Mouse (Mus musculus): ENCODE measurements at regions not wholly inside any gene's neighbourhood (a gene's known extent, or its start where the extent isn't known, plus 50 kb on each side); places are given as distances from the start of the nearest gene placed in this dataset.
"Not testable (repeated sequence)": the region's sequence is repeated elsewhere in the genome, so short reads cannot be mapped to it uniquely, and the experiment has no call there.

- not testable (repeated sequence) for H3K4me1 ChIP-seq (replicated peaks; ENCODE audit: control insufficient read depth, insufficient read depth, low read length); H3K36me3 ChIP-seq (ENCODE audit: control insufficient read depth, insufficient read depth, low read length); H3K4me3 ChIP-seq (ENCODE audit: control insufficient read depth, insufficient read depth, low read length); H3K27me3 ChIP-seq (ENCODE audit: control insufficient read depth, insufficient read depth, low read length)
- DNase-seq: peak; percentile 29
- WGBS: 40% methylated on average over 9 of the region's 9 CpGs
- H3K27ac ChIP-seq (ENCODE audit: control insufficient read depth, insufficient read depth, low read length): peak overlapping the region; percentile 63
These were observed 570.4 kb downstream of the Dad1 start for GRCm38 (mm10) chr14:53683361-53684015.

GRCm38 (mm10) chr14:53682679-53683078 lies 571.2 kb downstream of the Dad1 start:
- 80% methylated on average over 1 of the region's 1 CpGs for WGBS
- not testable (repeated sequence) for H3K27ac ChIP-seq (ENCODE audit: control insufficient read depth, insufficient read depth, low read length); H3K4me1 ChIP-seq (replicated peaks; ENCODE audit: control insufficient read depth, insufficient read depth, low read length); H3K36me3 ChIP-seq (ENCODE audit: control insufficient read depth, insufficient read depth, low read length); H3K4me3 ChIP-seq (ENCODE audit: control insufficient read depth, insufficient read depth, low read length); DNase-seq; H3K27me3 ChIP-seq (ENCODE audit: control insufficient read depth, insufficient read depth, low read length)

- H3K4me3 ChIP-seq (ENCODE audit: control insufficient read depth, insufficient read depth, low read length): not testable (repeated sequence)
These were observed 572.6 kb downstream of the Dad1 start for GRCm38 (mm10) chr14:53681320-53681719.

GRCm38 (mm10) chr14:53665681-53666080 lies 588.2 kb downstream of the Dad1 start:
- H3K27me3 ChIP-seq (ENCODE audit: control insufficient read depth, insufficient read depth, low read length); H3K36me3 ChIP-seq (ENCODE audit: control insufficient read depth, insufficient read depth, low read length); H3K4me1 ChIP-seq (replicated peaks; ENCODE audit: control insufficient read depth, insufficient read depth, low read length); H3K27ac ChIP-seq (ENCODE audit: control insufficient read depth, insufficient read depth, low read length): not testable (repeated sequence)
- 13% methylated on average over 2 of the region's 2 CpGs for WGBS
- peak; percentile 50; the same call in 1 of the 2 replicates for TF ChIP-seq CTCF (IDR thresholded peaks at IDR 0.05; ENCODE audit: borderline replicate concordance, control insufficient read depth, extremely low read depth, insufficient read depth, low read length, poor library complexity)
- DNase-seq: peak; percentile 30
- H3K4me3 ChIP-seq (ENCODE audit: control insufficient read depth, insufficient read depth, low read length): peak overlapping the region; percentile 19; the same call in 1 of the 2 replicates

More at GRCm38 (mm10) chr14:53681320-53681719, 572.6 kb downstream of the Dad1 start:
- H3K27ac ChIP-seq (ENCODE audit: control insufficient read depth, insufficient read depth, low read length); H3K36me3 ChIP-seq (ENCODE audit: control insufficient read depth, insufficient read depth, low read length); H3K27me3 ChIP-seq (ENCODE audit: control insufficient read depth, insufficient read depth, low read length); H3K4me1 ChIP-seq (replicated peaks; ENCODE audit: control insufficient read depth, insufficient read depth, low read length); DNase-seq: not testable (repeated sequence)
- whole genome bisulfite sequencing: 70% methylated on average over 5 of the region's 5 CpGs

- not testable (repeated sequence) for DNase-seq; H3K4me3 ChIP-seq (ENCODE audit: control insufficient read depth, insufficient read depth, low read length); H3K4me1 ChIP-seq (replicated peaks; ENCODE audit: control insufficient read depth, insufficient read depth, low read length); H3K36me3 ChIP-seq (ENCODE audit: control insufficient read depth, insufficient read depth, low read length); H3K27ac ChIP-seq (ENCODE audit: control insufficient read depth, insufficient read depth, low read length); H3K27me3 ChIP-seq (ENCODE audit: control insufficient read depth, insufficient read depth, low read length)
- 90% methylated on average over 9 of the region's 9 CpGs for WGBS
These were observed 591.1 kb downstream of the Dad1 start for GRCm38 (mm10) chr14:53662700-53663355.

- H3K4me3 ChIP-seq (ENCODE audit: control insufficient read depth, insufficient read depth, low read length); H3K27me3 ChIP-seq (ENCODE audit: control insufficient read depth, insufficient read depth, low read length); H3K36me3 ChIP-seq (ENCODE audit: control insufficient read depth, insufficient read depth, low read length); DNase-seq; H3K27ac ChIP-seq (ENCODE audit: control insufficient read depth, insufficient read depth, low read length); H3K4me1 ChIP-seq (replicated peaks; ENCODE audit: control insufficient read depth, insufficient read depth, low read length): not testable (repeated sequence)
- WGBS: 83% methylated on average over 3 of the region's 3 CpGs
These were observed 599.2 kb downstream of the Dad1 start for GRCm38 (mm10) chr14:53654669-53655068.

- not testable (repeated sequence) for H3K27me3 ChIP-seq (ENCODE audit: control insufficient read depth, insufficient read depth, low read length); H3K36me3 ChIP-seq (ENCODE audit: control insufficient read depth, insufficient read depth, low read length); H3K4me1 ChIP-seq (replicated peaks; ENCODE audit: control insufficient read depth, insufficient read depth, low read length); DNase-seq; H3K27ac ChIP-seq (ENCODE audit: control insufficient read depth, insufficient read depth, low read length); H3K4me3 ChIP-seq (ENCODE audit: control insufficient read depth, insufficient read depth, low read length)
- WGBS: 71% methylated on average over 5 of the region's 5 CpGs
These were observed 602.8 kb downstream of the Dad1 start for GRCm38 (mm10) chr14:53651061-53651460.

GRCm38 (mm10) chr14:53649189-53649588 lies 604.7 kb downstream of the Dad1 start:
- not testable (repeated sequence) for H3K27ac ChIP-seq (ENCODE audit: control insufficient read depth, insufficient read depth, low read length); DNase-seq; H3K4me1 ChIP-seq (replicated peaks; ENCODE audit: control insufficient read depth, insufficient read depth, low read length); H3K4me3 ChIP-seq (ENCODE audit: control insufficient read depth, insufficient read depth, low read length); H3K36me3 ChIP-seq (ENCODE audit: control insufficient read depth, insufficient read depth, low read length); H3K27me3 ChIP-seq (ENCODE audit: control insufficient read depth, insufficient read depth, low read length)
- WGBS: 14% methylated on average over 2 of the region's 2 CpGs

GRCm38 (mm10) chr14:53640441-53640840 lies 613.5 kb downstream of the Dad1 start:
- H3K36me3 ChIP-seq (ENCODE audit: control insufficient read depth, insufficient read depth, low read length); H3K4me3 ChIP-seq (ENCODE audit: control insufficient read depth, insufficient read depth, low read length); H3K27me3 ChIP-seq (ENCODE audit: control insufficient read depth, insufficient read depth, low read length); H3K27ac ChIP-seq (ENCODE audit: control insufficient read depth, insufficient read depth, low read length): not testable (repeated sequence)
- WGBS: 38% methylated on average over 1 of the region's 1 CpGs
- peak; percentile 45 for DNase-seq
- peaks cover 12% of the 10 kb centered on the region for H3K4me1 ChIP-seq (replicated peaks; ENCODE audit: control insufficient read depth, insufficient read depth, low read length)

GRCm38 (mm10) chr14:53637664-53638063 lies 616.2 kb downstream of the Dad1 start:
- peaks cover 25% of the 10 kb centered on the region for H3K4me1 ChIP-seq (replicated peaks; ENCODE audit: control insufficient read depth, insufficient read depth, low read length)
- H3K27ac ChIP-seq (ENCODE audit: control insufficient read depth, insufficient read depth, low read length); H3K4me3 ChIP-seq (ENCODE audit: control insufficient read depth, insufficient read depth, low read length); H3K36me3 ChIP-seq (ENCODE audit: control insufficient read depth, insufficient read depth, low read length); H3K27me3 ChIP-seq (ENCODE audit: control insufficient read depth, insufficient read depth, low read length): not testable (repeated sequence)
- DNase-seq: peak; percentile 59
- 93% methylated on average over 1 of the region's 1 CpGs for WGBS

- peak overlapping the region; percentile 20 for H3K4me3 ChIP-seq (ENCODE audit: control insufficient read depth, insufficient read depth, low read length)
- H3K4me1 ChIP-seq (replicated peaks; ENCODE audit: control insufficient read depth, insufficient read depth, low read length): peaks cover 21% of the 10 kb centered on the region
- WGBS: 16% methylated on average over 7 of the region's 7 CpGs
- H3K27ac ChIP-seq (ENCODE audit: control insufficient read depth, insufficient read depth, low read length): peak overlapping the region; percentile 50; the same call in 1 of the 2 replicates
- not testable (repeated sequence) for H3K27me3 ChIP-seq (ENCODE audit: control insufficient read depth, insufficient read depth, low read length); H3K36me3 ChIP-seq (ENCODE audit: control insufficient read depth, insufficient read depth, low read length)
- peak; percentile 37 for DNase-seq
These were observed 618.7 kb downstream of the Dad1 start for GRCm38 (mm10) chr14:53635206-53635605.
